Mouse (Mus musculus) testis, adult 2 months (tissue): ENCODE results near the gene Carnmt1. TPM values are rescaled to one million over a fixed set of nuclear protein-coding genes. Genes with fewer than 3 reads are reported as not detected.

Experiments used
- H3K27ac ChIP-seq: fragments of 200-500 bp; 2 replicates; pipeline ENCODE4 v1.5.1; 2012; ENCODE audit warnings: low read depth, low read length; ENCODE audit not compliant: control insufficient read depth, insufficient read depth
- H3K27me3 ChIP-seq: fragments of 200-500 bp; 2 replicates; pipeline ENCODE4 v1.6.1; 2012; ENCODE audit warnings: mild to moderate bottlenecking, low read length, moderate library complexity; ENCODE audit not compliant: control insufficient read depth, insufficient read depth
- H3K36me3 ChIP-seq: fragments of 200-500 bp; 2 replicates; pipeline ENCODE4 v1.6.1; 2012; ENCODE audit warnings: mild to moderate bottlenecking, low read length; ENCODE audit not compliant: control insufficient read depth, insufficient read depth
- H3K4me1 ChIP-seq: fragments of 200-500 bp; 2 replicates; pipeline ENCODE4 v1.6.1; 2012; ENCODE audit warnings: low read length; ENCODE audit not compliant: control insufficient read depth, insufficient read depth
- H3K4me3 ChIP-seq: fragments of 200-500 bp; 2 replicates; pipeline ENCODE4 v1.5.1; 2012; ENCODE audit warnings: low read depth, mild to moderate bottlenecking, low read length, moderate library complexity, mixed read lengths; ENCODE audit not compliant: control insufficient read depth
- CTCF ChIP-seq: fragments of 200-500 bp; IDR thresholded peaks from 2 replicates; pipeline ENCODE4 v1.5.1; 2012; ENCODE audit warnings: low read depth, mild to moderate bottlenecking, inconsistent platforms, low read length, moderate library complexity; ENCODE audit not compliant: control insufficient read depth, insufficient read depth, insufficient replicate concordance
- POLR2A ChIP-seq: fragments of 200-500 bp; IDR thresholded peaks from 2 replicates; pipeline ENCODE4 v1.6.1; 2012; ENCODE audit warnings: low read depth, mild to moderate bottlenecking, inconsistent platforms, low read length, moderate library complexity; ENCODE audit not compliant: control insufficient read depth
- polyA plus RNA-seq: library from polyadenylated mRNA; depleted of rRNA; stranded (reverse); fragments of >200 nt; gene quantifications from 2 replicates; pipeline ENCODE4 v1.2.3, GENCODE M21; 2012; rRNA removed

The Carnmt1 gene
- polyA plus RNA-seq, 1 experiment: 11.6 TPM

GRCm38 (mm10) chr19:18739146-18739545, 68.6 kb downstream of the Carnmt1 start:
- Histone ChIP-seq H3K27me3 (no peaks in the 10 kb centered on the region), H3K27ac (no peak overlapping the region), H3K36me3 (no peaks in the 10 kb centered on the region), H3K4me3 (no peak overlapping the region), H3K4me1 (peaks cover 6% of the 10 kb centered on the region)
- no peak for TF ChIP-seq POLR2A
- TF ChIP-seq CTCF: no peak

- Histone ChIP-seq H3K4me3 (no peak overlapping the region), H3K27ac (no peak overlapping the region), H3K36me3 (no peaks in the 10 kb centered on the region), H3K27me3 (no peaks in the 10 kb centered on the region), H3K4me1 (no peaks in the 10 kb centered on the region)
- TF ChIP-seq CTCF (no peak), POLR2A (no peak)
Observed at GRCm38 (mm10) chr19:18743946-18744345, 73.4 kb downstream of the Carnmt1 start.

GRCm38 (mm10) chr19:18746576-18747340, 76.2 kb downstream of the Carnmt1 start:
- Histone ChIP-seq H3K4me3 (no peak overlapping the region), H3K27me3 (no peaks in the 10 kb centered on the region), H3K27ac (no peak overlapping the region), H3K36me3 (no peaks in the 10 kb centered on the region), H3K4me1 (peaks cover 4% of the 10 kb centered on the region)
- TF ChIP-seq POLR2A (no peak), CTCF (no peak)

- H3K4me3 ChIP-seq: no peak overlapping the region
- TF ChIP-seq CTCF (no peak), POLR2A (no peak)
- peaks cover 4% of the 10 kb centered on the region for H3K4me1 ChIP-seq
- H3K27me3 ChIP-seq: no peaks in the 10 kb centered on the region
- no peaks in the 10 kb centered on the region for H3K36me3 ChIP-seq
- H3K27ac ChIP-seq: no peak overlapping the region
Observed at GRCm38 (mm10) chr19:18747379-18747778, 76.8 kb downstream of the Carnmt1 start.

GRCm38 (mm10) chr19:18749598-18750339, 79.2 kb downstream of the Carnmt1 start, which contains the start of gene Trpm6:
Trpm6 (plus strand) TSS chr19:18749983.
- H3K27ac ChIP-seq: no peak within 1 kb of the TSS

More at GRCm38 (mm10) chr19:18749598-18750339, 79.2 kb downstream of the Carnmt1 start, which contains the start of gene Trpm6:
- Histone ChIP-seq H3K4me1 (peaks cover 4% of the 10 kb centered on the region), H3K36me3 (no peaks in the 10 kb centered on the region), H3K27me3 (no peaks in the 10 kb centered on the region), H3K4me3 (peak within 1 kb of the TSS; percentile 74)
- TF ChIP-seq CTCF (no peak), POLR2A (no peak)

Other genes starting within 250 kb of the Carnmt1 start
- 5.3 and 6.2 TPM in 2 replicates for gene Ostf1, start 38.9 kb upstream of the Carnmt1 start, polyA plus RNA-seq
- gene Nmrk1, start 38.8 kb upstream of the Carnmt1 start, polyA plus RNA-seq: 7.3 and 7.6 TPM in 2 replicates
- 32.2 and 38.2 TPM in 2 replicates for gene D030056L22Rik, start 42.4 kb downstream of the Carnmt1 start, polyA plus RNA-seq
- gene Trpm6, start 79.2 kb downstream of the Carnmt1 start, polyA plus RNA-seq: 8.8 and 9.0 TPM in 2 replicates